Mouse (Mus musculus) ES-E14 (cell line): ENCODE results near the gene Dars. TPM values are rescaled to one million over a fixed set of nuclear protein-coding genes. Genes with fewer than 3 reads are reported as not detected.
A peak's percentile ranks its signal among the peaks of the same experiment; 100 is the strongest.

Source experiments
- DNase-seq: peaks from one replicate; pipeline ENCODE4 v3.0.0-alpha.2; 2013; ENCODE audit warnings: low read depth, low spot score
- H3K27ac ChIP-seq: 2 replicates; pipeline ENCODE4 v1.5.1; 2012; ENCODE audit warnings: low read depth, mild to moderate bottlenecking, low read length, moderate library complexity, mixed read lengths; ENCODE audit not compliant: poor library complexity, insufficient read depth, severe bottlenecking
- H3K36me3 ChIP-seq: 2 replicates; pipeline ENCODE4 v1.6.1; 2012; ENCODE audit warnings: mild to moderate bottlenecking, low read length, moderate library complexity, mixed read lengths; ENCODE audit not compliant: control insufficient read depth, poor library complexity, insufficient read depth, severe bottlenecking
- H3K4me1 ChIP-seq, 2 experiments: fragments of 150-350 bp in 1 of 2; sonication (generic) in 1 of 2; 2 replicates each; pipeline ENCODE4 v1.6.1; 2012; ENCODE audit warnings: low read length in 2 of 2, mild to moderate bottlenecking in 1 of 2, mixed read lengths in 1 of 2; ENCODE audit not compliant: control insufficient read depth in 2 of 2, insufficient read depth in 2 of 2, poor library complexity in 1 of 2
- H3K4me3 ChIP-seq, 2 experiments: fragments of 150-350 bp in 1 of 2; sonication (generic) in 1 of 2; 2 replicates each; pipeline ENCODE4 v1.5.1; 2012; ENCODE audit warnings: low read length in 2 of 2, low read depth in 1 of 2, mild to moderate bottlenecking in 1 of 2, mixed read lengths in 1 of 2; ENCODE audit not compliant: insufficient read depth in 1 of 2, poor library complexity in 1 of 2, severe bottlenecking in 1 of 2
- H3K9ac ChIP-seq: 2 replicates; pipeline ENCODE4 v1.6.1; 2012; ENCODE audit warnings: low read depth, mild to moderate bottlenecking, low read length, mixed read lengths; ENCODE audit not compliant: poor library complexity, insufficient read depth, severe bottlenecking
- H3K9me3 ChIP-seq: fragments of 150-350 bp; sonication (generic); 2 replicates; pipeline ENCODE4 v1.6.1; 2012; ENCODE audit warnings: low read depth, mild to moderate bottlenecking, low read length; ENCODE audit not compliant: control insufficient read depth, insufficient read depth
- CHD2 ChIP-seq: IDR thresholded peaks from 2 replicates; pipeline ENCODE4 v1.6.1; 2014; ENCODE audit warnings: mild to moderate bottlenecking, low read depth, low read length, inconsistent platforms
- HCFC1 ChIP-seq: IDR thresholded peaks from 2 replicates; pipeline ENCODE4 v1.6.1; 2012; ENCODE audit warnings: low read length, inconsistent platforms, borderline replicate concordance; ENCODE audit not compliant: insufficient read depth
- MAFK ChIP-seq: IDR thresholded peaks from 2 replicates; pipeline ENCODE4 v1.6.1; 2014; ENCODE audit warnings: mild to moderate bottlenecking, low read depth, low read length, inconsistent platforms; ENCODE audit not compliant: insufficient read depth
- ZC3H11A ChIP-seq: IDR thresholded peaks from 2 replicates; pipeline ENCODE4 v1.6.1; 2012; ENCODE audit warnings: low read depth, mild to moderate bottlenecking, inconsistent platforms, low read length, borderline replicate concordance
- ZNF384 ChIP-seq: IDR thresholded peaks from 2 replicates; pipeline ENCODE4 v1.6.1; 2012; ENCODE audit warnings: low read depth, low read length, inconsistent platforms
- in situ Hi-C, 2 experiments: fragments of 600-800 bp; cut with MboI; formaldehyde crosslinking; loops; one replicate each; pipeline ENCODE4 v1.15.1; 2025; ENCODE audit warnings: low sequenced_read_pairs in 2 of 2, inconsistent platforms in 1 of 2; ENCODE audit not compliant: unreplicated experiment in 2 of 2
- total RNA-seq: library from RNA; depleted of rRNA; stranded (reverse); fragments of 300-350 nt; gene quantifications from 2 replicates; pipeline ENCODE4 v1.2.3, GENCODE M21; 2012

Dars gene
- total RNA-seq, 1 experiment = 85.9 TPM

GRCm38 (mm10) chr1:128411141-128411540 lies 6.0 kb downstream of the Dars start:
- TF ChIP-seq HCFC1 (no peak), ZC3H11A (no peak), CHD2 (no peak), MAFK (no peak), ZNF384 (no peak)
- H3K4me1 ChIP-seq = peaks cover 0 to 8% of the 10 kb centered on the region in 2 experiments; a peak in 3 of 4 replicates
- in situ Hi-C loops = no loop called here
- DNase-seq = no peak
- no peak overlapping the region for H3K27ac ChIP-seq
- H3K9ac ChIP-seq = no peak overlapping the region
- no peaks in the 10 kb centered on the region for H3K9me3 ChIP-seq
- H3K4me3 ChIP-seq = no peak overlapping the region
- no peaks in the 10 kb centered on the region; the same call in 1 of the 2 replicates for H3K36me3 ChIP-seq

- Histone ChIP-seq H3K9ac (no peak overlapping the region), H3K9me3 (no peaks in the 10 kb centered on the region), H3K4me1 (peaks cover 2% of the 10 kb centered on the region in 2 experiments; a peak in 2 of 4 replicates), H3K36me3 (peaks cover 6% of the 10 kb centered on the region), H3K4me3 (no peak overlapping the region), H3K27ac (no peak overlapping the region)
- no peak for TF ChIP-seq ZNF384
- no peak for TF ChIP-seq MAFK
- TF ChIP-seq ZC3H11A = no peak
- TF ChIP-seq HCFC1 = no peak
- TF ChIP-seq CHD2 = no peak
- DNase-seq = no peak
- in situ Hi-C loops = no loop called here
Observed at GRCm38 (mm10) chr1:128406846-128407245, 10.3 kb downstream of the Dars start.

- Histone ChIP-seq H3K9ac (no peak overlapping the region), H3K27ac (no peak overlapping the region), H3K4me3 (no peak overlapping the region), H3K9me3 (no peaks in the 10 kb centered on the region), H3K36me3 (peaks cover 6% of the 10 kb centered on the region), H3K4me1 (peaks cover 2 to 5% of the 10 kb centered on the region in 2 experiments; a peak in 3 of 4 replicates)
- TF ChIP-seq MAFK = no peak
- no peak for TF ChIP-seq CHD2
- no peak for TF ChIP-seq ZNF384
- TF ChIP-seq HCFC1 = no peak
- TF ChIP-seq ZC3H11A = no peak
- no peak for DNase-seq
- in situ Hi-C loops = no loop called here
Observed at GRCm38 (mm10) chr1:128405675-128406074, 11.5 kb downstream of the Dars start.

DNA sequence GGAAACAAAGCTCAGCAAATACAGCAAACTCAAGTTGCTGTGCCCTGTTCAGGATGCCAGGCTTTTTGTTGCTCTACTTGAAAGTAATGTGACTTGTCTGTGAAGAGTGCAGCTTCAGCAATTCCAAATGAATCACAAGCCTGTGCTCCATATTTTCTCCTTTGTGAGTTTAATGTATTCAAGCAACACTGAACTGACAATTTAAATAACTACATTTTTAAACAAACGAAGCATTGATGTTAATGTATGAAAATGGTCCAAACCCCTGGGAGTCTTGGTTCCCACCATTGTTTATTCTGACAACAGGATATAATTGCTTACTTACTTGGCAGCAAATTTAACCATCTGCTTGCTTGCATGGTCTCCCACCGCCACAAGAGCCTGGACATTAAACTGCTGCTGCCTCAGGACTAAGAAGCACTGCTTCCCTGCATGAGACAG lies 12.1 kb downstream of the Dars start:
- Histone ChIP-seq H3K36me3 (peaks cover 6% of the 10 kb centered on the region), H3K9ac (no peak overlapping the region), H3K9me3 (no peaks in the 10 kb centered on the region), H3K27ac (no peak overlapping the region), H3K4me1 (peaks cover 2 to 9% of the 10 kb centered on the region in 2 experiments), H3K4me3 (no peak overlapping the region)
- in situ Hi-C loops = no loop called here
- DNase-seq = no peak
- TF ChIP-seq ZNF384 = no peak

DNA sequence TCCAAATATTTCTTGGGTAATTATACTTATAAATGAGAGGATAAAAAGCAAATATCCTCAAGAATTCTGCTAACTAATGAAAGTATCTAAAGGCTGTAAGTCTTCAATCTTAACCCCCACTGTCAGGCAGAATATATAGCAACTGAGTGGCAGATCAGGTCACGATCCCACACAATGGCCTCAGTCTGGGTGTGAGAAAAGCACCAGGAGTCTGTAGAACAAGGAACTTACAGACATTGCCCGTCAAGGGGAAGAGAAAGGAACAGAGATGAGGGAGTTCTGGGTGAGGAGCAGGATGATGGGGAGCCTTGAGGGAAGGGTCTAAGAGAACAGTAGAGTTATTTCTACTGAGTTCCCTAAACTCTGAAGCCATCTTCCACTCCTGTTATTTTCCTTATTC lies 16.2 kb downstream of the Dars start:
- Histone ChIP-seq H3K27ac (peak overlapping the region; percentile 78; the same call in 1 of the 2 replicates), H3K9me3 (no peaks in the 10 kb centered on the region), H3K4me3 (no peak overlapping the region), H3K4me1 (peaks cover 2 to 14% of the 10 kb centered on the region in 2 experiments), H3K9ac (no peak overlapping the region), H3K36me3 (peaks cover 9% of the 10 kb centered on the region)
- no peak for TF ChIP-seq HCFC1
- TF ChIP-seq ZC3H11A = no peak
- no peak for TF ChIP-seq MAFK
- no peak for TF ChIP-seq ZNF384
- TF ChIP-seq CHD2 = no peak
- no peak for DNase-seq
- in situ Hi-C loops = no loop called here
